Mouse (Mus musculus) E14TG2a.4 (cell line): Measurements from ENCODE around the gene Fbxo40.

Experiments
- H3K27me3 ChIP-seq: 2 replicates; pipeline ENCODE4 v1.6.1; 2014; ENCODE audit warnings: low read length, control low read depth; ENCODE audit not compliant: insufficient read depth
- H3K36me3 ChIP-seq: 2 replicates; pipeline ENCODE4 v1.6.1; 2014; ENCODE audit warnings: low read length, control low read depth; ENCODE audit not compliant: insufficient read depth
- H3K4me1 ChIP-seq: replicated peaks from 2 replicates; pipeline ENCODE4 v1.6.1; 2014; ENCODE audit warnings: low read depth, low read length, control low read depth
- H3K4me3 ChIP-seq: replicated peaks from 2 replicates; pipeline ENCODE4 v1.5.1; 2014; ENCODE audit warnings: mild to moderate bottlenecking, low read length
- H3K9me3 ChIP-seq: 2 replicates; pipeline ENCODE4 v1.6.1; 2014; ENCODE audit warnings: low read length, control low read depth
- CTCF ChIP-seq: conservative IDR thresholded peaks from 2 replicates; pipeline ENCODE4 v1.5.1; 2014; ENCODE audit warnings: low read length
- NANOG ChIP-seq: IDR thresholded peaks from 2 replicates; pipeline ENCODE4 v1.6.1; 2014; ENCODE audit warnings: borderline replicate concordance, low read length, mixed read lengths
- POU5F1 ChIP-seq: IDR thresholded peaks from 2 replicates; pipeline ENCODE4 v1.6.1; 2014; ENCODE audit warnings: low read length, borderline replicate concordance

Fbxo40 gene

GRCm38 (mm10) chr16:36930231-36931136 lies 59.8 kb downstream of the Fbxo40 start:
- Histone ChIP-seq H3K9me3 (no peaks in the 10 kb centered on the region), H3K4me1 (no peaks in the 10 kb centered on the region), H3K4me3 (no peak overlapping the region), H3K36me3 (peaks cover 79% of the 10 kb centered on the region), H3K27me3 (no peaks in the 10 kb centered on the region)
- TF ChIP-seq POU5F1, result no peak
- no peak for TF ChIP-seq CTCF
- TF ChIP-seq NANOG, result no peak

DNA sequence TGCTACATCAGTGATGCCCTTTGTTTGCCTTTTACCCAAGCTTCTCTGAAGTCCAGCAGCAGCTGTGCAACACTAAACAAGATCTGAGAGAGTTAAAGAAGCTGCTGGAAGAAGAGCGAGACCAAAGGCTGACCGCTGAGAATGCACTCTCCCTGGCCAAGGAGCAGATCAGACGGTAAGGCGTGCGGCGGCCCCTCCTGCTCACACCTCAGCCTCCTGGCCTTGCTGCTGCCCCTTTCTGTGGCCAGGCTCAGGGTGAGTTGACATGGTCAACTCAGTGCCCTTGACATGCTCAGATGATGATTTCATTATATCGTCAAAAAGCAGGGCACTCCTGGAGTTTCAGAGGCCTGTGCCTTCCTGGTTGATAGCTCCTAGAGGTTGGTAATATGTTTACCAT lies 61.1 kb downstream of the Fbxo40 start:
- no peak for TF ChIP-seq POU5F1
- no peak for TF ChIP-seq CTCF
- no peak for TF ChIP-seq NANOG
- Histone ChIP-seq H3K4me3 (no peak overlapping the region), H3K4me1 (no peaks in the 10 kb centered on the region), H3K27me3 (no peaks in the 10 kb centered on the region), H3K36me3 (peaks cover 92% of the 10 kb centered on the region), H3K9me3 (no peaks in the 10 kb centered on the region)

DNA sequence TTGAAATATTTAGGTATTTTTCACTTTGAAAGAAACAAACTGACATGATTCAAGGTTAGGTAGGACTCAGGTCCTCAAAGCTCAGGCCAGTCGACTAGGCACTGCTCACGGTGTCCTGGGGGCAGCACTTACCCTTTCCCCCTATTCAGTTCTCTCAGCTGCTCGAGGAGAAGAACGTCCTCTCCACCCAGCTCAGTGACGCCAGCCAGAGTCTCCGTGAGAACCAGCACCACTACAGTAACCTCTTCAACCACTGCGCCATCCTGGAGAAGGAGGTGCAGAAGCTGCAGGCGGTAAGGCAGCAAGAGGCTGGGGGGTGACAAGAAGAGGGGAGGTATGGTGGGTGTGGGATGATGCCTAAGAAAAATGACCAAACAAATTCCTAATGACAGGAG lies 62.2 kb downstream of the Fbxo40 start:
- Histone ChIP-seq H3K27me3 (no peaks in the 10 kb centered on the region), H3K4me1 (no peaks in the 10 kb centered on the region), H3K4me3 (no peak overlapping the region), H3K36me3 (peaks cover 97% of the 10 kb centered on the region), H3K9me3 (no peaks in the 10 kb centered on the region)
- TF ChIP-seq NANOG (no peak), CTCF (no peak), POU5F1 (no peak)

DNA sequence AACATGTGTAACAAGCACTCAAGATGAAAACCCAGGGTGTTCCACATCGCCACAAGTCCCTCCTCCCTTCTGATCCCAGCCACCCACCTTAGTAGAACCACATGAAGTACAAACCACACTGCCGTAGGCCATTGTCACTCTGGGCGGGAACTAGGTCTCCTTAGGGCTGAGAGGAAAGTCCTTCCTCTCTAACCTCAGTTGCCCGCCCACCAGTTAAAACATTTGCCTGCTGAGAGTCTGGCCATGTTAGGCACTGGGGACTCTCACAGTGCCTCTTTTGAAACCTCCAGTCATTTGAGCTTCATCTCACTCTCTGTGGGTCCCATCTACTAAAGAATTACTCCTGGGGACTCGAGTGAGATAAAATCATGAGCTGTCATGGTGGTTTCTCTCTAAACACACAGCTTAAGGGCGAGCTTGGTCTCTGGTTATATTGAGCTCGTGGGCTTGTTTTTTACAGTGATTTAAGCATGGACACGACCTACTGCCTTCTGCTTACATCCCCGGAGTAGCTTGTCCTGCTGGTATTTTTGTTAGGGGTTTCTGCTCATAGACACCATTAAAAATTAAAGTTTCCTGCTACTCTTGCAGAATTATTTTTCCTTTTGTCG lies 62.7 kb downstream of the Fbxo40 start:
- Histone ChIP-seq H3K4me3 (no peak overlapping the region), H3K9me3 (no peaks in the 10 kb centered on the region), H3K36me3 (peaks cover 97% of the 10 kb centered on the region), H3K27me3 (no peaks in the 10 kb centered on the region), H3K4me1 (no peaks in the 10 kb centered on the region)
- TF ChIP-seq NANOG (no peak), POU5F1 (no peak), CTCF (no peak)

GRCm38 (mm10) chr16:36926514-36927447 lies 63.5 kb downstream of the Fbxo40 start:
- no peaks in the 10 kb centered on the region for H3K9me3 ChIP-seq
- peaks cover 96% of the 10 kb centered on the region for H3K36me3 ChIP-seq
- H3K4me3 ChIP-seq, result no peak overlapping the region
- TF ChIP-seq NANOG, result no peak
- TF ChIP-seq CTCF, result no peak
- TF ChIP-seq POU5F1, result no peak
- H3K27me3 ChIP-seq, result no peaks in the 10 kb centered on the region
- H3K4me1 ChIP-seq, result no peaks in the 10 kb centered on the region

- no peaks in the 10 kb centered on the region for H3K9me3 ChIP-seq
- H3K4me3 ChIP-seq, result no peak overlapping the region
- H3K27me3 ChIP-seq, result no peaks in the 10 kb centered on the region
- TF ChIP-seq NANOG (no peak), POU5F1 (no peak)
- H3K36me3 ChIP-seq, result peaks cover 93% of the 10 kb centered on the region
- no peaks in the 10 kb centered on the region for H3K4me1 ChIP-seq
Observed at GRCm38 (mm10) chr16:36925797-36926196, 64.5 kb downstream of the Fbxo40 start.

GRCm38 (mm10) chr16:36925351-36925750 lies 64.9 kb downstream of the Fbxo40 start:
- H3K36me3 ChIP-seq, result peaks cover 93% of the 10 kb centered on the region
- TF ChIP-seq POU5F1, result no peak
- TF ChIP-seq CTCF, result no peak
- TF ChIP-seq NANOG, result no peak
- H3K4me1 ChIP-seq, result no peaks in the 10 kb centered on the region
- no peaks in the 10 kb centered on the region for H3K9me3 ChIP-seq
- H3K4me3 ChIP-seq, result no peak overlapping the region
- H3K27me3 ChIP-seq, result no peaks in the 10 kb centered on the region

- no peaks in the 10 kb centered on the region for H3K27me3 ChIP-seq
- no peaks in the 10 kb centered on the region for H3K9me3 ChIP-seq
- TF ChIP-seq POU5F1 (no peak), NANOG (no peak), CTCF (no peak)
- H3K4me1 ChIP-seq, result no peaks in the 10 kb centered on the region
- H3K4me3 ChIP-seq, result no peak overlapping the region
- peaks cover 93% of the 10 kb centered on the region for H3K36me3 ChIP-seq
Observed at GRCm38 (mm10) chr16:36924312-36924711, 66.0 kb downstream of the Fbxo40 start.
